Mouse (Mus musculus) hindbrain, embryonic 16.5 days (tissue): ENCODE measurements around the gene Cyp4v3. TPM values are rescaled to one million over a fixed set of nuclear protein-coding genes. Genes with fewer than 3 reads are reported as not detected.
"Not testable (repeated sequence)": the region's sequence is repeated elsewhere in the genome, so short reads cannot be mapped to it uniquely, and the experiment has no call there.

Experiments
- ATAC-seq: fragments of 200-750 bp; cut with Nextera tagmentation; 2 replicates; pipeline ENCODE4 v1.8.0; 2017; ENCODE audit warnings: moderate TSS enrichment, moderate library complexity
- H3K27ac ChIP-seq: fragments of 300-500 bp; sonication (generic); 2 replicates; pipeline ENCODE4 v1.5.1; 2014; ENCODE audit warnings: low read depth, mild to moderate bottlenecking, control low read depth, low read length, moderate library complexity
- H3K27me3 ChIP-seq: fragments of 300-500 bp; sonication (generic); replicated peaks from 2 replicates; pipeline ENCODE4 v1.6.1; 2014; ENCODE audit warnings: low read length; ENCODE audit not compliant: control insufficient read depth, insufficient read depth
- H3K36me3 ChIP-seq: fragments of 300-500 bp; sonication (generic); 2 replicates; pipeline ENCODE4 v1.6.1; 2014; ENCODE audit warnings: mild to moderate bottlenecking, low read length, moderate library complexity, mixed read lengths; ENCODE audit not compliant: control insufficient read depth, insufficient read depth
- H3K4me1 ChIP-seq: fragments of 300-500 bp; sonication (generic); 2 replicates; pipeline ENCODE4 v1.6.1; 2014; ENCODE audit warnings: low read depth, low read length; ENCODE audit not compliant: control insufficient read depth, insufficient read depth
- H3K4me2 ChIP-seq: fragments of 300-500 bp; sonication (generic); 2 replicates; pipeline ENCODE4 v1.6.1; 2014; ENCODE audit warnings: mild to moderate bottlenecking, low read length, control low read depth, moderate library complexity
- H3K4me3 ChIP-seq: fragments of 300-500 bp; sonication (generic); 2 replicates; pipeline ENCODE4 v1.5.1; 2014; ENCODE audit warnings: mild to moderate bottlenecking, low read length, control low read depth, moderate library complexity
- H3K9ac ChIP-seq: fragments of 300-500 bp; sonication (generic); 2 replicates; pipeline ENCODE4 v1.6.1; 2014; ENCODE audit warnings: low read depth, mild to moderate bottlenecking, control low read depth, low read length, moderate library complexity
- H3K9me3 ChIP-seq: fragments of 300-500 bp; sonication (generic); 2 replicates; pipeline ENCODE4 v1.6.1; 2014; ENCODE audit warnings: mild to moderate bottlenecking, low read length, moderate library complexity; ENCODE audit not compliant: control insufficient read depth
- WGBS: fragments of 180-500 bp; shearing (Covaris S2); extraction: QIAGEN DNeasy Blood & Tissue Kit; methylation state at CpG from one replicate; pipeline ENCODE4 v1.1.7; 2014; 5-methylcytosine and 5-hydroxymethylcytosine counted together
- polyA plus RNA-seq: library from polyadenylated mRNA; unstranded; fragments of >200 nt; fragmentation: Nextera tagmentation; extraction: Ambion mirVana; gene quantifications from 2 replicates; pipeline ENCODE4 v1.2.1, GENCODE M21; 2015

The Cyp4v3 gene
- polyA plus RNA-seq, 1 experiment from 2014 or later, result 1.5 TPM

- no peak for ATAC-seq
- Histone ChIP-seq H3K36me3 (no peaks in the 10 kb centered on the region), H3K27ac (no peak overlapping the region), H3K4me3 (no peak overlapping the region), H3K9me3 (no peaks in the 10 kb centered on the region), H3K27me3 (no peaks in the 10 kb centered on the region), H3K9ac (no peak overlapping the region), H3K4me2 (no peak overlapping the region), H3K4me1 (peaks cover 9% of the 10 kb centered on the region)
- 97% methylated on average over 6 of the region's 6 CpGs for WGBS
Observed at GRCm38 (mm10) chr8:45329206-45329980, 3.6 kb downstream of the Cyp4v3 start.

GRCm38 (mm10) chr8:45327076-45327475, 5.9 kb downstream of the Cyp4v3 start:
- not testable (repeated sequence) for H3K4me3 ChIP-seq, H3K36me3 ChIP-seq, H3K27me3 ChIP-seq, H3K27ac ChIP-seq, ATAC-seq, H3K4me2 ChIP-seq, H3K4me1 ChIP-seq, H3K9me3 ChIP-seq, H3K9ac ChIP-seq

- Histone ChIP-seq H3K9me3 (no peaks in the 10 kb centered on the region), H3K36me3 (no peaks in the 10 kb centered on the region), H3K27ac (no peak overlapping the region), H3K27me3 (no peaks in the 10 kb centered on the region), H3K4me3 (no peak overlapping the region), H3K4me2 (no peak overlapping the region), H3K4me1 (no peaks in the 10 kb centered on the region), H3K9ac (no peak overlapping the region)
- 90% methylated on average over 4 of the region's 4 CpGs for WGBS
- no peak for ATAC-seq
Observed at GRCm38 (mm10) chr8:45324151-45324550, 8.9 kb downstream of the Cyp4v3 start.

GRCm38 (mm10) chr8:45321365-45321764, 11.7 kb downstream of the Cyp4v3 start:
- H3K4me2 ChIP-seq, result no peak overlapping the region
- no peaks in the 10 kb centered on the region for H3K9me3 ChIP-seq
- H3K36me3 ChIP-seq, result no peaks in the 10 kb centered on the region
- no peak overlapping the region for H3K9ac ChIP-seq
- H3K4me3 ChIP-seq, result no peak overlapping the region
- no peak for ATAC-seq
- no peaks in the 10 kb centered on the region for H3K27me3 ChIP-seq
- 86% methylated on average over 2 of the region's 2 CpGs for WGBS
- no peak overlapping the region for H3K27ac ChIP-seq
- no peaks in the 10 kb centered on the region for H3K4me1 ChIP-seq

GRCm38 (mm10) chr8:45320930-45321329, 12.1 kb downstream of the Cyp4v3 start:
- H3K36me3 ChIP-seq, result no peaks in the 10 kb centered on the region
- no peak overlapping the region for H3K4me2 ChIP-seq
- no peak overlapping the region for H3K27ac ChIP-seq
- H3K27me3 ChIP-seq, result no peaks in the 10 kb centered on the region
- H3K4me1 ChIP-seq, result no peaks in the 10 kb centered on the region
- WGBS, result 80% methylated on average over 1 of the region's 1 CpGs
- ATAC-seq, result no peak
- no peak overlapping the region for H3K4me3 ChIP-seq
- no peaks in the 10 kb centered on the region for H3K9me3 ChIP-seq
- no peak overlapping the region for H3K9ac ChIP-seq

- no peak overlapping the region for H3K27ac ChIP-seq
- H3K4me3 ChIP-seq, result no peak overlapping the region
- no peak overlapping the region for H3K4me2 ChIP-seq
- ATAC-seq, result no peak
- H3K27me3 ChIP-seq, result no peaks in the 10 kb centered on the region
- no peak overlapping the region for H3K9ac ChIP-seq
- H3K9me3 ChIP-seq, result no peaks in the 10 kb centered on the region
- 87% methylated on average over 4 of the region's 4 CpGs for WGBS
- no peaks in the 10 kb centered on the region for H3K4me1 ChIP-seq
- no peaks in the 10 kb centered on the region for H3K36me3 ChIP-seq
Observed at GRCm38 (mm10) chr8:45310967-45311366, 22.0 kb downstream of the Cyp4v3 start.

GRCm38 (mm10) chr8:45308366-45308765, 24.6 kb downstream of the Cyp4v3 start, which contains the start of gene Gm45753:
TSS of gene Gm45753 (minus strand) at chr8:45308466.
- H3K4me1 ChIP-seq, result no peaks in the 10 kb centered on the region
- H3K4me3 ChIP-seq, result no peak within 1 kb of the TSS
- H3K9ac ChIP-seq, result no peak within 1 kb of the TSS
- no peaks in the 10 kb centered on the region for H3K9me3 ChIP-seq
- WGBS, result 93% methylated on average over 13 of the region's 13 CpGs
- no peaks in the 10 kb centered on the region for H3K27me3 ChIP-seq
- no peak within 1 kb of the TSS for H3K27ac ChIP-seq
- no peaks in the 10 kb centered on the region for H3K36me3 ChIP-seq
- no peak for ATAC-seq
- no peak within 1 kb of the TSS for H3K4me2 ChIP-seq

GRCm38 (mm10) chr8:45305479-45305878, 27.5 kb downstream of the Cyp4v3 start:
- WGBS, result 75% methylated on average over 1 of the region's 1 CpGs
- Histone ChIP-seq H3K9me3 (no peaks in the 10 kb centered on the region), H3K4me2 (no peak overlapping the region), H3K27ac (no peak overlapping the region), H3K36me3 (no peaks in the 10 kb centered on the region), H3K4me3 (no peak overlapping the region), H3K4me1 (no peaks in the 10 kb centered on the region), H3K9ac (no peak overlapping the region), H3K27me3 (no peaks in the 10 kb centered on the region)
- no peak for ATAC-seq

GRCm38 (mm10) chr8:45304354-45304753, 28.7 kb downstream of the Cyp4v3 start:
- Histone ChIP-seq H3K36me3 (no peaks in the 10 kb centered on the region), H3K9ac (no peak overlapping the region), H3K4me3 (no peak overlapping the region), H3K9me3 (no peaks in the 10 kb centered on the region), H3K27ac (no peak overlapping the region), H3K27me3 (no peaks in the 10 kb centered on the region), H3K4me2 (no peak overlapping the region), H3K4me1 (no peaks in the 10 kb centered on the region)
- no peak for ATAC-seq
- 88% methylated on average over 3 of the region's 3 CpGs for WGBS
